Comparison of ENCODE assay signal across 14 mouse cellular contexts in genomic region chr14:90889738-90890137, GRCm38 (mm10).
DNase-seq lines count a peak whose midpoint lies in the region; ATAC-seq and TF ChIP-seq lines count a peak whose summit lies in the region.
"Had no signal": no experiment of that assay in that cellular context is flagged by ENCODE, and none has a peak within 500 bp of the region (broad histone marks: within the 10 kb centered on the region; RNA-seq: fewer than 3 reads in every experiment).

No protein-coding gene starts in this region.

- no peak overlapping the region for H3K27ac ChIP-seq in forebrain, embryonic 14.5 days (ENCODE audit: low read depth, low read length)
- no peak overlapping the region for H3K27ac ChIP-seq in forebrain, embryonic 11.5 days (ENCODE audit: low read depth, low read length)
- no peak overlapping the region for H3K27ac ChIP-seq in kidney, embryonic 16.5 days (ENCODE audit: low read length)
- no peak overlapping the region for H3K27ac ChIP-seq in midbrain, postnatal 0 days (ENCODE audit: low read depth, low read length)
- H3K27ac ChIP-seq in midbrain, embryonic 15.5 days: no peak overlapping the region
- H3K27ac ChIP-seq: embryonic facial prominence, embryonic 13.5 days; heart, embryonic 13.5 days had no signal

- H3K9me3 ChIP-seq in forebrain, embryonic 14.5 days (replicated peaks; ENCODE audit: control insufficient read depth, low read length): no peaks in the 10 kb centered on the region
- no peaks in the 10 kb centered on the region for H3K9me3 ChIP-seq in forebrain, embryonic 11.5 days (ENCODE audit: control insufficient read depth, low read length)
- H3K9me3 ChIP-seq in kidney, embryonic 16.5 days (ENCODE audit: low read length): no peaks in the 10 kb centered on the region
- H3K9me3 ChIP-seq in midbrain, postnatal 0 days (ENCODE audit: low read length): no peaks in the 10 kb centered on the region
- no peaks in the 10 kb centered on the region for H3K9me3 ChIP-seq in midbrain, embryonic 15.5 days
- H3K9me3 ChIP-seq: embryonic facial prominence, embryonic 13.5 days; heart, embryonic 13.5 days had no signal

- no peaks in the 10 kb centered on the region for H3K27me3 ChIP-seq in forebrain, embryonic 14.5 days (replicated peaks; ENCODE audit: control insufficient read depth, insufficient read depth, low read length)
- H3K27me3 ChIP-seq in forebrain, embryonic 11.5 days (ENCODE audit: control insufficient read depth, insufficient read depth, low read length): no peaks in the 10 kb centered on the region
- no peaks in the 10 kb centered on the region for H3K27me3 ChIP-seq in kidney, embryonic 16.5 days (ENCODE audit: insufficient read depth, low read length)
- no peaks in the 10 kb centered on the region for H3K27me3 ChIP-seq in midbrain, postnatal 0 days (ENCODE audit: insufficient read depth, low read length)
- no peaks in the 10 kb centered on the region for H3K27me3 ChIP-seq in midbrain, embryonic 15.5 days (replicated peaks)
- H3K27me3 ChIP-seq: embryonic facial prominence, embryonic 13.5 days; heart, embryonic 13.5 days had no signal

- no peaks in the 10 kb centered on the region for H3K4me1 ChIP-seq in forebrain, embryonic 14.5 days (ENCODE audit: control insufficient read depth, insufficient read depth, low read length)
- no peaks in the 10 kb centered on the region for H3K4me1 ChIP-seq in forebrain, embryonic 11.5 days (replicated peaks; ENCODE audit: control insufficient read depth, insufficient read depth, low read length)
- H3K4me1 ChIP-seq in kidney, embryonic 16.5 days (ENCODE audit: insufficient read depth, low read length): no peaks in the 10 kb centered on the region
- no peaks in the 10 kb centered on the region for H3K4me1 ChIP-seq in midbrain, postnatal 0 days (ENCODE audit: insufficient read depth, low read length)
- no peaks in the 10 kb centered on the region for H3K4me1 ChIP-seq in midbrain, embryonic 15.5 days
- H3K4me1 ChIP-seq: embryonic facial prominence, embryonic 13.5 days; heart, embryonic 13.5 days had no signal

- WGBS in forebrain, embryonic 14.5 days: 75% methylated on average over 6 of the region's 6 CpGs
- 86% methylated on average over 6 of the region's 6 CpGs for WGBS in forebrain, embryonic 11.5 days
- WGBS in kidney, embryonic 16.5 days: 71% methylated on average over 6 of the region's 6 CpGs
- WGBS in midbrain, postnatal 0 days: 60% methylated on average over 6 of the region's 6 CpGs
- WGBS in midbrain, embryonic 15.5 days: 64% methylated on average over 6 of the region's 6 CpGs

- DNase-seq in forebrain, embryonic 14.5 days (ENCODE audit: low spot score): peak; percentile 31
- no peak for DNase-seq in forebrain, embryonic 11.5 days (ENCODE audit: low spot score)
- DNase-seq in kidney, postnatal 10 days: peak; percentile 4
- peak; percentile 50 for DNase-seq in midbrain, postnatal 0 days (ENCODE audit: low spot score)
- no peak for DNase-seq in urinary bladder, postnatal 4 days (ENCODE audit: low spot score in 2 of 2)
- DNase-seq: adrenal gland, postnatal 36 days; heart, adult 11 months; heart, postnatal 36 days; kidney, adult 2 months; retina, postnatal 1 day had no signal

- H3K4me3 ChIP-seq in forebrain, embryonic 14.5 days (ENCODE audit: low read depth, low read length): no peak overlapping the region
- H3K4me3 ChIP-seq in forebrain, embryonic 11.5 days (ENCODE audit: low read depth, low read length): no peak overlapping the region
- H3K4me3 ChIP-seq in kidney, embryonic 16.5 days (ENCODE audit: low read length): no peak overlapping the region
- no peak overlapping the region for H3K4me3 ChIP-seq in midbrain, postnatal 0 days (ENCODE audit: low read depth, low read length)
- H3K4me3 ChIP-seq in midbrain, embryonic 15.5 days: no peak overlapping the region
- H3K4me3 ChIP-seq: embryonic facial prominence, embryonic 13.5 days; heart, embryonic 13.5 days had no signal

- no peak overlapping the region for H3K9ac ChIP-seq in forebrain, embryonic 14.5 days (ENCODE audit: low read length)
- no peak overlapping the region for H3K9ac ChIP-seq in forebrain, embryonic 11.5 days (ENCODE audit: low read length)
- H3K9ac ChIP-seq in kidney, embryonic 16.5 days (replicated peaks; ENCODE audit: low read length): no peak overlapping the region
- no peak overlapping the region for H3K9ac ChIP-seq in midbrain, postnatal 0 days (replicated peaks; ENCODE audit: low read length, poor library complexity, severe bottlenecking)
- H3K9ac ChIP-seq in midbrain, embryonic 15.5 days: no peak overlapping the region
- H3K9ac ChIP-seq: embryonic facial prominence, embryonic 13.5 days; heart, embryonic 13.5 days had no signal

- H3K36me3 ChIP-seq in forebrain, embryonic 14.5 days (ENCODE audit: control insufficient read depth, insufficient read depth, low read length): no peaks in the 10 kb centered on the region
- H3K36me3 ChIP-seq in forebrain, embryonic 11.5 days (ENCODE audit: control insufficient read depth, insufficient read depth, low read length): no peaks in the 10 kb centered on the region
- H3K36me3 ChIP-seq in kidney, embryonic 16.5 days (ENCODE audit: insufficient read depth, low read length): no peaks in the 10 kb centered on the region
- no peaks in the 10 kb centered on the region for H3K36me3 ChIP-seq in midbrain, postnatal 0 days (ENCODE audit: insufficient read depth, low read length)
- no peaks in the 10 kb centered on the region for H3K36me3 ChIP-seq in midbrain, embryonic 15.5 days (replicated peaks)
- H3K36me3 ChIP-seq: embryonic facial prominence, embryonic 13.5 days; heart, embryonic 13.5 days had no signal

- ATAC-seq in forebrain, embryonic 14.5 days: no peak
- ATAC-seq in forebrain, embryonic 11.5 days (replicated peaks; ENCODE audit: low FRiP score): no peak
- ATAC-seq in kidney, embryonic 16.5 days (ENCODE audit: low FRiP score, low TSS enrichment): no peak
- no peak; the same call in 1 of the 2 replicates for ATAC-seq in midbrain, postnatal 0 days (ENCODE audit: low FRiP score)
- ATAC-seq in midbrain, embryonic 15.5 days (replicated peaks): no peak

- TF ChIP-seq CTCF in midbrain, postnatal 0 days (IDR thresholded peaks at IDR 0.05): no peak

- H3K4me2 ChIP-seq in forebrain, embryonic 14.5 days (ENCODE audit: low read length): no peak overlapping the region
- H3K4me2 ChIP-seq in forebrain, embryonic 11.5 days (ENCODE audit: low read depth, low read length, severe bottlenecking): no peak overlapping the region
- no peak overlapping the region for H3K4me2 ChIP-seq in kidney, embryonic 16.5 days (replicated peaks; ENCODE audit: low read depth, low read length)
- H3K4me2 ChIP-seq in midbrain, postnatal 0 days (ENCODE audit: low read depth, low read length, poor library complexity, severe bottlenecking): no peak overlapping the region
- H3K4me2 ChIP-seq in midbrain, embryonic 15.5 days: no peak overlapping the region
- H3K4me2 ChIP-seq: embryonic facial prominence, embryonic 13.5 days; heart, embryonic 13.5 days had no signal

Comparison
In these comparisons a context has a peak if more than half of its experiments do, and no peak if none do; other contexts are left out.
1. DNase-seq: peak in forebrain, embryonic 14.5 days (single experiment), kidney, postnatal 10 days (single experiment) and midbrain, postnatal 0 days (single experiment); none in forebrain, embryonic 11.5 days (single experiment) and urinary bladder, postnatal 4 days (0 of 2).